Mouse (Mus musculus) cerebellum, adult 2 months (tissue): Measurements from ENCODE around the gene Klhdc3.

Source experiments
- CTCF ChIP-seq: fragments of 200-500 bp; IDR thresholded peaks from 2 replicates; pipeline ENCODE4 v1.5.1; 2011; ENCODE audit warnings: low read depth, mild to moderate bottlenecking, control low read depth, low read length, moderate library complexity, borderline replicate concordance; ENCODE audit not compliant: insufficient read depth
- POLR2A ChIP-seq: fragments of 200-500 bp; IDR thresholded peaks from 2 replicates; pipeline ENCODE4 v1.6.1; 2011; ENCODE audit warnings: low read length, control low read depth, borderline replicate concordance; ENCODE audit not compliant: insufficient read depth

DNA sequence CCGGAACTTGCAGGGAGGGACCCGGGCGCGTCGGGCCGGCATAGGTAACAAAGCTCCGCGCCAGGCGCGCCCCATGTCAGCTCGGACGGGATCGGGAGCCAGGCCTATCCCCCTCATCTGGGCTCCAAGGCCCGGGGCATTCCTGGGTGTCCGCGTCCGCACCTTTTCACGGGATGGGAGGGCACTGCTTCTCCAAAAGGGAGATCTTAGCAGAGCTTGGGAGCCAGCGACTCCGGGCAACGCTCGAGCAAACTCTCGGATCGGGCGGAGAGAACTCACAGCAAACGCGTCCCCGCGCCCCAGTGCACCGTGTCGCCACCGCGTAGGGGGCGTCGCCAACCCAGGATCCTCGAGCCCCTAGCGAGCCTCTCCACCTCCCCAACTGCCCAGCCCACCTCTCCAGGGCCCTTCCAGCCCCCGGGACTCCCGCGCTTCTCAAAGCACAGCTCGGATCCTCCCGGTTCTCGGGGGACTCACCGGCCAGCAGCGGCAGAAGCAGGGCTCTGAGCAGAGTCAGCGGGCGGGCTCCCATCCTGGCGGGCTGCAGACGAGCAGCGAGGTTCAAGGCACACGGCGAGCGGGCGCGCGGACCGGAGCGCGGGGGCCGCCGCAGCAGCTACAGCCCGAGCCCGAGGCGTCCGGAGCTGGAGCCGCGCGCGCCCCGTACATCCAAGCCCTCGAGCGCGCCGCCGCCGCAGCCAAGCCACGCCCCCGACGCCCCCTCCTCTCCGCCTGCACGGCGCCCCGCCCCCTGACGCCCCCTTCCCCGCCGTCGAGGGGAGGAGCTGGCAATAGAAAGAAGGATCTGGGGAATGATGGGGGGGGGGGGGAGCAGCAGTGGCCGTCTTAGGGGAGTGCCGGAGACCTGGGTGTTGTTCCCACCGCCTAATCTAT lies 51.7 kb downstream of the Klhdc3 start, which contains the start of gene Ptk7:
- 0 out of 2 replicates have a peak, but pooled peaks have one; percentile 12 for TF ChIP-seq POLR2A
- no peak for TF ChIP-seq CTCF
